Mouse (Mus musculus) ES-Bruce4 (cell line): Measurements from ENCODE around the gene Armc9.

ENCODE experiments used
- CTCF ChIP-seq: IDR thresholded peaks from one replicate; pipeline ENCODE4 v1.8.1; 2011; ENCODE audit warnings: low read depth, low read length
- EP300 ChIP-seq: IDR thresholded peaks from 2 replicates; pipeline ENCODE4 v1.6.1; 2011; ENCODE audit warnings: low read depth, low read length; ENCODE audit not compliant: insufficient read depth
- POLR2A ChIP-seq: IDR thresholded peaks from one replicate; pipeline ENCODE4 v1.8.1; 2011; ENCODE audit warnings: low read length; ENCODE audit not compliant: insufficient read depth

- TF ChIP-seq CTCF (no peak), EP300 (no peak), POLR2A (no peak)
Observed at GRCm38 (mm10) chr1:86300093-86300492, 145.5 kb downstream of the Armc9 start.
